Comparison of ENCODE assay signal across 16 mouse cellular contexts in genomic region chr19:5422267-5422666, GRCm38 (mm10). TPM values are rescaled to one million over a fixed set of nuclear protein-coding genes. Genes with fewer than 3 reads are reported as not detected.
A peak's percentile ranks its signal among the peaks of the same experiment; 100 is the strongest.
DNase-seq lines count a peak whose midpoint lies in the region; ATAC-seq lines count a peak whose summit lies in the region.
"Had no signal": no experiment of that assay in that cellular context is flagged by ENCODE, and none has a peak within 500 bp of the region (broad histone marks: within the 10 kb centered on the region; RNA-seq: fewer than 3 reads in every experiment).

No protein-coding gene starts in this region.

- 89% methylated on average over 10 of the region's 10 CpGs for WGBS in kidney, embryonic 16.5 days
- WGBS in liver, embryonic 12.5 days (ENCODE audit: insufficient replicate concordance) = 80% methylated on average over 10 of the region's 10 CpGs

- H3K4me2 ChIP-seq in kidney, embryonic 16.5 days (replicated peaks; ENCODE audit: low read depth, low read length) = no peak overlapping the region
- H3K4me2 ChIP-seq in liver, embryonic 12.5 days = no peak overlapping the region

- peaks cover 29% of the 10 kb centered on the region for H3K4me1 ChIP-seq in kidney, embryonic 16.5 days (ENCODE audit: insufficient read depth, low read length)
- peaks cover 43% of the 10 kb centered on the region for H3K4me1 ChIP-seq in liver, embryonic 12.5 days

- no peaks in the 10 kb centered on the region for H3K9me3 ChIP-seq in kidney, embryonic 16.5 days (ENCODE audit: low read length)
- H3K9me3 ChIP-seq in liver, embryonic 12.5 days (replicated peaks) = no peaks in the 10 kb centered on the region

- DNase-seq in gastrocnemius, adult 18-20 months (ENCODE audit: low spot score) = peak; percentile 43
- no peak for DNase-seq in gastrocnemius, postnatal 4 days (ENCODE audit: low spot score in 2 of 2)
- no peak for DNase-seq in kidney, postnatal 14 days
- DNase-seq in thymus, postnatal 4 days = peak; percentile 51
- DNase-seq in thymus, postnatal 10 days (ENCODE audit: low spot score in 2 of 2) = no peak
- DNase-seq: adrenal gland, adult 2 months; midbrain, embryonic 14.5 days; right cerebral cortex, postnatal 14 days had no signal

- no peak for ATAC-seq in kidney, embryonic 16.5 days (ENCODE audit: low FRiP score, low TSS enrichment)
- no peak for ATAC-seq in liver, embryonic 12.5 days

- no peak overlapping the region for H3K4me3 ChIP-seq in kidney, embryonic 16.5 days (ENCODE audit: low read length)
- H3K4me3 ChIP-seq in liver, embryonic 12.5 days = no peak overlapping the region
- H3K4me3 ChIP-seq: erythroblast, embryonic 14.5 days had no signal

- H3K27ac ChIP-seq in kidney, embryonic 16.5 days (ENCODE audit: low read length) = no peak overlapping the region
- no peak overlapping the region for H3K27ac ChIP-seq in liver, embryonic 12.5 days

- H3K9ac ChIP-seq in kidney, embryonic 16.5 days (replicated peaks; ENCODE audit: low read length) = 0 out of 2 replicates have a peak overlapping the region, but pooled peaks have one; percentile 11
- no peak overlapping the region for H3K9ac ChIP-seq in liver, embryonic 12.5 days

- H3K36me3 ChIP-seq in kidney, embryonic 16.5 days (ENCODE audit: insufficient read depth, low read length) = peaks cover 41% of the 10 kb centered on the region
- H3K36me3 ChIP-seq in liver, embryonic 12.5 days = peaks cover 58% of the 10 kb centered on the region

- no peaks in the 10 kb centered on the region for H3K27me3 ChIP-seq in kidney, embryonic 16.5 days (ENCODE audit: insufficient read depth, low read length)
- H3K27me3 ChIP-seq in liver, embryonic 12.5 days (replicated peaks) = no peaks in the 10 kb centered on the region

RNA-seq across cellular contexts. Expression of gene Drap1, which starts 2.5 kb away (rescaled TPM):
- 100 to 1,000 TPM; 587 to 651 TPM for total RNA-seq in gastrocnemius, adult 18-20 months (2021)
- total RNA-seq in gastrocnemius, postnatal 4 days (2021) = 100 to 1,000 TPM; 344 to 358 TPM
- polyA plus RNA-seq in kidney, embryonic 16.5 days (2015; fragmentation: Nextera tagmentation; extraction: Ambion mirVana) = 226 and 236 TPM in 2 replicates
- polyA plus RNA-seq in liver, embryonic 12.5 days (2016; fragmentation: Nextera tagmentation; extraction: Ambion mirVana) = 108 TPM in 2 replicates

RNA-seq across cellular contexts. Expression of gene AI837181, which starts 2.7 kb away (rescaled TPM):
- total RNA-seq in gastrocnemius, adult 18-20 months (2021) = 10 to 100 TPM; 32.9 to 36.2 TPM
- total RNA-seq in gastrocnemius, postnatal 4 days (2021) = 10 to 100 TPM; 52.0 to 55.7 TPM
- polyA plus RNA-seq in kidney, embryonic 16.5 days (2015; fragmentation: Nextera tagmentation; extraction: Ambion mirVana) = 24.0 and 50.8 TPM in 2 replicates
- polyA plus RNA-seq in liver, embryonic 12.5 days (2016; fragmentation: Nextera tagmentation; extraction: Ambion mirVana) = 21.8 and 24.0 TPM in 2 replicates

RNA-seq across cellular contexts. Expression of gene Tsga10ip, which starts 19.9 kb away (rescaled TPM):
- total RNA-seq in gastrocnemius, adult 18-20 months (2021) = 1 to 10 TPM; 1.2 to 1.3 TPM
- total RNA-seq in gastrocnemius, postnatal 4 days (2021) = not detected
- 0.41 TPM in 1 of 2 replicates, not detected in the other for polyA plus RNA-seq in kidney, embryonic 16.5 days (2015; fragmentation: Nextera tagmentation; extraction: Ambion mirVana)
- polyA plus RNA-seq in liver, embryonic 12.5 days (2016; fragmentation: Nextera tagmentation; extraction: Ambion mirVana) = 0.22 TPM in 1 of 2 replicates, not detected in the other
- total RNA-seq: adrenal gland, adult 2 months; common myeloid progenitor, adult 5-6 weeks had no signal
- polyA plus RNA-seq: adrenal gland, adult 2 months; erythroblast, embryonic 14.5 days; limb, embryonic 11.5 days; midbrain, embryonic 14.5 days; stomach, embryonic 14.5 days had no signal

RNA-seq across cellular contexts. Expression of gene Fosl1, which starts 25.1 kb away (rescaled TPM):
- under 1 TPM; 0.17 to 0.34 TPM for total RNA-seq in gastrocnemius, adult 18-20 months (2021)
- total RNA-seq in gastrocnemius, postnatal 4 days (2021) = not detected
- 0.54 TPM in 1 of 2 replicates, not detected in the other for polyA plus RNA-seq in kidney, embryonic 16.5 days (2015; fragmentation: Nextera tagmentation; extraction: Ambion mirVana)
- not detected in 2 replicates for polyA plus RNA-seq in liver, embryonic 12.5 days (2016; fragmentation: Nextera tagmentation; extraction: Ambion mirVana)
- polyA plus RNA-seq: intestine, embryonic 14.5 days; limb, embryonic 11.5 days; lung, embryonic 16.5 days; midbrain, embryonic 14.5 days; stomach, embryonic 14.5 days had no signal

RNA-seq across cellular contexts. Expression of gene Sart1, which starts 33.8 kb away (rescaled TPM):
- total RNA-seq in gastrocnemius, adult 18-20 months (2021) = 10 to 100 TPM; 36.5 to 38.8 TPM
- 10 to 100 TPM; 53.3 to 56.8 TPM for total RNA-seq in gastrocnemius, postnatal 4 days (2021)
- 75.3 and 92.2 TPM in 2 replicates for polyA plus RNA-seq in kidney, embryonic 16.5 days (2015; fragmentation: Nextera tagmentation; extraction: Ambion mirVana)
- 69.9 and 72.5 TPM in 2 replicates for polyA plus RNA-seq in liver, embryonic 12.5 days (2016; fragmentation: Nextera tagmentation; extraction: Ambion mirVana)

Comparison
In these comparisons a context has a peak if more than half of its experiments do, and no peak if none do; other contexts are left out.
1. DNase-seq: peak in gastrocnemius, adult 18-20 months (single experiment) and thymus, postnatal 4 days (single experiment); none in gastrocnemius, postnatal 4 days (0 of 2), kidney, postnatal 14 days (single experiment) and thymus, postnatal 10 days (0 of 2).